Mouse (Mus musculus) cortical plate, adult 2 months (tissue): ENCODE results near the gene Kcna3.

ENCODE experiments used
- CTCF ChIP-seq: fragments of 200-500 bp; IDR thresholded peaks from 2 replicates; pipeline ENCODE4 v1.5.1; 2011; ENCODE audit warnings: mild to moderate bottlenecking, control low read depth, low read length; ENCODE audit not compliant: insufficient read depth; ENCODE audit errors: extremely low read depth
- POLR2A ChIP-seq: fragments of 200-500 bp; IDR thresholded peaks from 2 replicates; pipeline ENCODE4 v1.6.1; 2011; ENCODE audit warnings: mild to moderate bottlenecking, low read length, control low read depth; ENCODE audit not compliant: insufficient read depth; ENCODE audit errors: extremely low read depth

GRCm38 (mm10) chr3:107034776-107035175 lies 1.2 kb upstream of the Kcna3 start:
- TF ChIP-seq POLR2A (no peak), CTCF (no peak)
